9 mouse cellular contexts compared by ENCODE assay signal in the genomic region with DNA sequence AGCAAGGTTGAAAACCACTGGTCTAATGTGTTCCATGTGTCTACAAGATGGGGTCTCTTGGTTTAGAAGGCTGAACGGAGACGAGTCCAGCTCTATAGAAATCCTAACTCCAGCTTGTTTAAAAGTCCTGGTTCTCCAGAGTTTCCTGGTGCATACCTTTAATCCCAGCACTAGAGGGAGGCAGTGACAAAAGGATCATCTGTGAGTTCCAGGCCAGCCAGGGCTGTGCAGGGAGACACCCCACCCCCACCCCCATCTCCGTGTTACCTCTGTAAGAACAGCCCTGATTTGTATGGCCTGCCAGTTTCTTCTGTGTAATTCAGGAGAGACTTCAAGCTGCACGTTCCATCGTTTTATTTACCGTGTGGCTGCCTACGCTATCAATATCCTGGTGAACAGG. TPM values are rescaled to one million over a fixed set of nuclear protein-coding genes. Genes with fewer than 3 reads are reported as not detected.
DNase-seq lines count a peak whose midpoint lies in the region; ATAC-seq and TF ChIP-seq lines count a peak whose summit lies in the region.
"Had no signal": no experiment of that assay in that cellular context is flagged by ENCODE, and none has a peak within 500 bp of the region (broad histone marks: within the 10 kb centered on the region; RNA-seq: fewer than 3 reads in every experiment).

No protein-coding gene starts in this region.

- H3K9ac ChIP-seq in hindbrain, embryonic 12.5 days, result no peak overlapping the region
- no peak overlapping the region for H3K9ac ChIP-seq in kidney, embryonic 15.5 days
- H3K9ac ChIP-seq: midbrain, embryonic 12.5 days had no signal

- no peak for TF ChIP-seq POLR2A in cortical plate, adult 2 months (IDR thresholded peaks at IDR 0.05; ENCODE audit: extremely low read depth, insufficient read depth, low read length)

- ATAC-seq in hindbrain, embryonic 12.5 days (ENCODE audit: low FRiP score), result no peak
- ATAC-seq in kidney, embryonic 15.5 days (replicated peaks; ENCODE audit: low FRiP score), result peak; percentile 66; the same call in 1 of the 2 replicates

- 0 out of 2 replicates have a peak, but pooled peaks cover 7% of the 10 kb centered on the region for H3K4me1 ChIP-seq in hindbrain, embryonic 10.5 days (replicated peaks)
- no peaks in the 10 kb centered on the region; the same call in 1 of the 2 replicates for H3K4me1 ChIP-seq in hindbrain, embryonic 12.5 days
- H3K4me1 ChIP-seq in cortical plate, adult 2 months (ENCODE audit: control insufficient read depth, insufficient read depth, low read length), result no peaks in the 10 kb centered on the region; the same call in 1 of the 2 replicates
- peaks cover 15% of the 10 kb centered on the region; the same call in 1 of the 2 replicates for H3K4me1 ChIP-seq in kidney, embryonic 15.5 days

- no peak overlapping the region for H3K27ac ChIP-seq in hindbrain, embryonic 10.5 days
- no peak overlapping the region for H3K27ac ChIP-seq in hindbrain, embryonic 12.5 days
- no peak overlapping the region for H3K27ac ChIP-seq in cortical plate, adult 2 months (ENCODE audit: insufficient read depth, low read length)
- H3K27ac ChIP-seq in kidney, embryonic 15.5 days, result no peak overlapping the region
- H3K27ac ChIP-seq: midbrain, embryonic 12.5 days had no signal

- peak; percentile 41 for TF ChIP-seq CTCF in cortical plate, adult 2 months (IDR thresholded peaks at IDR 0.05; ENCODE audit: extremely low read depth, insufficient read depth, low read length)

- peaks cover 27% of the 10 kb centered on the region for H3K36me3 ChIP-seq in hindbrain, embryonic 10.5 days
- peaks cover 16% of the 10 kb centered on the region; the same call in 1 of the 2 replicates for H3K36me3 ChIP-seq in hindbrain, embryonic 12.5 days
- peaks cover 30% of the 10 kb centered on the region for H3K36me3 ChIP-seq in kidney, embryonic 15.5 days

- H3K9me3 ChIP-seq in hindbrain, embryonic 10.5 days, result no peaks in the 10 kb centered on the region
- no peaks in the 10 kb centered on the region for H3K9me3 ChIP-seq in hindbrain, embryonic 12.5 days (replicated peaks)
- H3K9me3 ChIP-seq in kidney, embryonic 15.5 days (replicated peaks), result no peaks in the 10 kb centered on the region
- H3K9me3 ChIP-seq: midbrain, embryonic 12.5 days had no signal

- H3K27me3 ChIP-seq in hindbrain, embryonic 10.5 days (ENCODE audit: insufficient read depth, poor library complexity, severe bottlenecking), result no peaks in the 10 kb centered on the region
- no peaks in the 10 kb centered on the region for H3K27me3 ChIP-seq in hindbrain, embryonic 12.5 days
- no peaks in the 10 kb centered on the region for H3K27me3 ChIP-seq in kidney, embryonic 15.5 days
- H3K27me3 ChIP-seq: midbrain, embryonic 12.5 days had no signal

- DNase-seq in hindbrain, embryonic 10.5 days (ENCODE audit: low spot score), result peak; percentile 22
- peak; percentile 48 for DNase-seq in lung, postnatal 25 days (ENCODE audit: low spot score)
- no peak for DNase-seq in layer of hippocampus, postnatal 10 days (ENCODE audit: low spot score in 2 of 2)
- DNase-seq in frontal cortex, postnatal 14 days (ENCODE audit: low spot score in 2 of 2), result no peak
- DNase-seq in adrenal gland, adult 2 months, result no peak

- H3K4me3 ChIP-seq in hindbrain, embryonic 10.5 days, result no peak overlapping the region
- no peak overlapping the region for H3K4me3 ChIP-seq in hindbrain, embryonic 12.5 days
- H3K4me3 ChIP-seq in cortical plate, adult 2 months (ENCODE audit: insufficient read depth, low read length), result no peak overlapping the region
- H3K4me3 ChIP-seq in kidney, embryonic 15.5 days (replicated peaks), result no peak overlapping the region
- H3K4me3 ChIP-seq: midbrain, embryonic 12.5 days had no signal

- H3K4me2 ChIP-seq in hindbrain, embryonic 12.5 days (replicated peaks), result no peak overlapping the region
- H3K4me2 ChIP-seq in kidney, embryonic 15.5 days, result no peak overlapping the region
- H3K4me2 ChIP-seq: midbrain, embryonic 12.5 days had no signal

- 57% methylated on average over 7 of the region's 7 CpGs for WGBS in hindbrain, embryonic 10.5 days
- 65% methylated on average over 7 of the region's 7 CpGs for WGBS in hindbrain, embryonic 12.5 days
- 50% methylated on average over 7 of the region's 7 CpGs for WGBS in kidney, embryonic 15.5 days

RNA-seq across cellular contexts. Expression of a gene that starts 8.7 kb away (rescaled TPM):
- 0.71 and 1.2 TPM in 2 replicates for polyA plus RNA-seq in hindbrain, embryonic 10.5 days (2016; fragmentation: Nextera tagmentation; extraction: Ambion mirVana)
- polyA plus RNA-seq in hindbrain, embryonic 12.5 days (2016; fragmentation: Nextera tagmentation; extraction: Ambion mirVana), result 3.8 and 7.2 TPM in 2 replicates
- 0.81 and 0.84 TPM in 2 replicates for polyA plus RNA-seq in cortical plate, adult 2 months (2012; rRNA removed)
- 7.2 and 8.0 TPM in 2 replicates for polyA plus RNA-seq in kidney, embryonic 15.5 days (2015; fragmentation: Nextera tagmentation; extraction: Ambion mirVana)
- 1 to 10 TPM in 1 of 2 experiments, not detected in 1; 1.6 TPM for total RNA-seq in layer of hippocampus, postnatal 10 days (2021)
- total RNA-seq in adrenal gland, adult 2 months (2021), result under 1 TPM in 1 of 2 experiments, not detected in 1; 0.86 TPM
- not detected in 2 replicates for polyA plus RNA-seq in adrenal gland, adult 2 months (2012; rRNA removed)

RNA-seq across cellular contexts. Expression of a gene that starts 49.1 kb away (rescaled TPM):
- polyA plus RNA-seq in hindbrain, embryonic 10.5 days (2016; fragmentation: Nextera tagmentation; extraction: Ambion mirVana), result 0.40 and 0.58 TPM in 2 replicates
- 1.3 and 1.4 TPM in 2 replicates for polyA plus RNA-seq in hindbrain, embryonic 12.5 days (2016; fragmentation: Nextera tagmentation; extraction: Ambion mirVana)
- 2.5 and 2.9 TPM in 2 replicates for polyA plus RNA-seq in cortical plate, adult 2 months (2012; rRNA removed)
- 3.8 and 4.8 TPM in 2 replicates for polyA plus RNA-seq in kidney, embryonic 15.5 days (2015; fragmentation: Nextera tagmentation; extraction: Ambion mirVana)
- total RNA-seq in layer of hippocampus, postnatal 10 days (2021), result 1 to 10 TPM; 3.1 to 3.7 TPM
- 1 to 10 TPM; 6.4 to 8.8 TPM for total RNA-seq in adrenal gland, adult 2 months (2021)
- 2.4 TPM in 2 replicates for polyA plus RNA-seq in adrenal gland, adult 2 months (2012; rRNA removed)

Comparison
In these comparisons a context has a peak if more than half of its experiments do, and no peak if none do; other contexts are left out.
1. DNase-seq: peak in hindbrain, embryonic 10.5 days (single experiment) and lung, postnatal 25 days (single experiment); none in layer of hippocampus, postnatal 10 days (0 of 2), frontal cortex, postnatal 14 days (0 of 2) and adrenal gland, adult 2 months (single experiment).